Mouse (Mus musculus) spleen, postnatal 14 days (tissue): ENCODE data around the gene Bicral.

Source experiments
- DNase-seq, 2 experiments: peaks; one replicate each; pipeline ENCODE4 v3.0.0; 2021 to 2022; ENCODE audit warnings: low spot score in 2 of 2

Bicral gene

DNA sequence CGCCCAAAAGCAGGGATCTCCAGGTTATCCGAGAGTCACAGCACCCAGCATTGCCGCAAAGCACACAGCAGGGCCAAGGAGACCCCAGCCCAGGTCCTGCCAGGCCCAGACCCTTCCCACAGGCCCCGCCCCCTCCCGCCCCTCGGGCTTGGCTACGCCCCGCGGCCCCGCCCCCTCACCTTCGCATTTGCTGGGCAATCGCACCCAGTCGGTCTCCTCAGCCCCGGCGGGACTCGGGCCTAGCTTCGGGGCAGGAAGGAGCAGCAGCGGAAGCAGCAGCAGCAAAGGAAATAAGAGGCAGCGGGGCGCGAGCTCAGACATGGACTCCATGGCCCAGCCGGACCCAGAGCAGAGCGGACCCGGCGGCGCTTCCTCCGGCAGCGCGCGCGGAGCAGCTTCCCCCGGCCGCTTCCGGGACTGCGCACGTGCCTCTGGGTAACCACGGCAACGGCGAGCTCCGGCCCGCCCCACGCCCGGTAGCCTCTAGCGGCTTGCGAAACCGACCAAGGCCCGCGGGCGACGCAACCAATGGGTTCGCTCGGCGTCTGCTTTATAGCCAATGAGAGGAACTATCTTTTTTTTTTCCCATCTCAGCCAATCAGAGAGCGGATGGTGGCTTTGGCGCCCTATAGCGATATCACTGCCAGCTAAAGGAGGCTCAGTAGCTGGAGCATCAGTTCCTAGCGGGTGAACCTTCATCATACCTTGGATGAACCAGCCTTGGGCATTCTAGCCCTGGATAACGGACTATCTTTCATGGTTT is 106.3 kb downstream of the Bicral start, which contains the start of gene Cnpy3:
Gene Cnpy3, minus strand, starts transcription at position 421 of the 763 bp plus-strand sequence.
- DNase-seq: peak; percentile 92 to 95

DNA sequence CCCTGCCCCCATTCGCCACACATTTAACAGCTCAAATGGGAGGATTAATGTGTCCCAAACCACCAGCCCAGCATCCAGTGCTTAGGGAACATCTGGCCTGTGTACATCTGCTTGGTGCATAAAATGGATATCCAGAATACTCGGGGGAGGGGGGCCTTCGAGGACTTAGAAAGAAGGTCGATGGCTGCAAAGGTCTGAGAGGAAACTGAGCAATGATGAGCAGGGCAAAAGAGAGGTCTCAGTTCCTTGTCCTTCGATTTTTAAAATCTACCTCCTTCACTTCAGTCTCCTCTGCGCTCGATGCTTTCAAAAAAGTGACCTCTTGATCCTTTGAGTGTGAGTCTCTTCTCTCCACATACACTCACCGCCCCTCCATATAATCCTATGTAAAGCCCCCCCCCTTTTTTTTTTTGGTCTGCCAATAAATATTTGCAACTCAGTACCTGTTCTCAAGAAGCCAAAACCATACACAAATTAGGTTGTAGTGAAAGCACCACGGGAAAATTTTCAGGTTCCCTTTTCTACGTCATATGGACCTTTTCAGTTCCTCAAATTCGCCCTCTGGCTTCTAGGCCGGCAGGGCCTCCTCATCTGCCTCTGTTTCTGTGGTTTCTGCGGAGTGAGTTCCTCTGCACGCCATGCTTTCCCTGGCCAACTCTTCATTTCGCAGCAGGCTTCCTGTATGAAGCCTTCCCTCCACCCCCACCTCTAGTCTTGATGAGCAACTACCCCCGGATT is 107.1 kb downstream of the Bicral start:
- DNase-seq: peak; percentile 25 to 52

DNA sequence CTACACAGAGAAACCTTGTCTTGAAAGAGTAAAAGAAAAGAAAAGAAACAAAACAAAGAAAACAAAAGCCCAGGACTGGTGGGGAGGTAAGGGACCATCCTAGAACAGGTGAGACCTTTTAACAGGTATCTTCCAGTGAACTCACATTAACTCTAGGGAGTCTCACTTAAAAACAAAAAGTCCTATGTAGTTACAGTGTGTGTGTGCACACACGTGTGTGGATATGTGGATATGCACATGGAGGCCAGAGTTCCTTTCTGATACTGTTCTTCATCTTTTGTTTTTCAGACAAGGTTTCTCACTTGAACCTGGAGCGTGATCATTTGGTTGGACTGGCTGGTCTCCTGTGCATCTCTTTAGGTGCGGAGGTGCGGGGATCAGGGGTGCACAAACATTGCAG is 107.7 kb downstream of the Bicral start:
- no peak for DNase-seq

DNA sequence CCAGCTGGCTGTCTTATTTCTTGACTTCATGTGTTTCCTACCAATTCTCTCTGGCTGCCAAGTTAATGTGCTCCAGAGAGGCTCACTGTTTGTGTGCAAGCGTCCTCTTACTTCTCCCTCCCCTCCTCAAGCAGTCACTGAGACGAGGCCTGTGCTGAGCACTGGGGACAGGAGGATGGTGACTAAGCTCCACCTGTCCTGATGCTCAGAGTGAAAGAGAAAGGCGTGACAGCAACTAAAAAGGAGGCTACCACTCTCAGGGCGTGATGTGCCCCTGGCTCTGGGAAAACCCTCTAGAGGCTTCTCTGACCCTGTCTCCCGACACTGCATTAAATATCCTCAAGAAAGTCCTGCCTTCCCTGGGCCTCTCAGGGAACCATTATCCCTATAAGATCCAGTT is 109.0 kb downstream of the Bicral start:
- DNase-seq: no peak
